Mouse (Mus musculus): ENCODE measurements around the gene Espnl.

DNA sequence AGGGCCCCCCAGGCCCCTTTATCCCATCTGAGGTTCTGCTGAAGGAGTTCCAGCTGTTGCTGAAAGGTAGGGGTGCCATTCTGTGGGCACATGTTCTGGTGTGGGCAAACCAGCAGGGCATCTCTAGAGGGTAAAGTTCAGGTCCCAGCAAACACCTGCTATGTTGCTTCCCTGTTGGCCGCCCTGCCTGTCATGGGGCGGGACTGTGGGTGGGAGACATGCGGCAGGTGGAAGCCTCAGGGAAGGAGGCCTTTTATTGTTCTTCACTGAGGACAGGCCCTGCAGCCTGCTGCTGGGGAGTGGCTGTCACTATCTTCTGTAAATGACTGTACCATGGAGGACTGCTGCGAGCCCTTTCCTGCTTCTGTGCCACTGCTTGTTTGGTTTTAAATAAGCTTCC is 47.5 kb downstream of the Espnl start:
- TF ChIP-seq CTCF (IDR thresholded peaks at IDR 0.05; ENCODE audit: low read depth), result no peak
- no peak for TF ChIP-seq EP300 (IDR thresholded peaks at IDR 0.05; ENCODE audit: low read depth)
